Mouse (Mus musculus) heart, embryonic 10.5 days (tissue): ENCODE measurements around the gene Nr1i3. TPM values are rescaled to one million over a fixed set of nuclear protein-coding genes. Genes with fewer than 3 reads are reported as not detected.
A peak's percentile ranks its signal among the peaks of the same experiment; 100 is the strongest.

ENCODE experiments used
- DNase-seq: peaks from one replicate; pipeline ENCODE4 v3.0.0-alpha.2; 2017; ENCODE audit warnings: low spot score
- H3K27ac ChIP-seq: fragments of 300-500 bp; sonication (generic); 2 replicates; pipeline ENCODE4 v1.5.1; 2016; ENCODE audit warnings: mild to moderate bottlenecking
- H3K27me3 ChIP-seq: fragments of 300-500 bp; sonication (generic); 2 replicates; pipeline ENCODE4 v1.6.1; 2016; ENCODE audit warnings: mild to moderate bottlenecking; ENCODE audit not compliant: poor library complexity, insufficient read depth, severe bottlenecking
- H3K36me3 ChIP-seq: fragments of 300-500 bp; sonication (generic); 2 replicates; pipeline ENCODE4 v1.6.1; 2016; ENCODE audit warnings: mild to moderate bottlenecking, moderate library complexity
- H3K4me1 ChIP-seq: fragments of 300-500 bp; sonication (generic); 2 replicates; pipeline ENCODE4 v1.6.1; 2016; ENCODE audit warnings: mild to moderate bottlenecking
- H3K4me3 ChIP-seq: fragments of 300-500 bp; sonication (generic); 2 replicates; pipeline ENCODE4 v1.5.1; 2016; ENCODE audit warnings: mild to moderate bottlenecking, moderate library complexity
- H3K9me3 ChIP-seq: fragments of 300-500 bp; sonication (generic); 2 replicates; pipeline ENCODE4 v1.6.1; 2016; ENCODE audit warnings: mild to moderate bottlenecking, moderate library complexity
- WGBS: fragments of 180-500 bp; shearing (Covaris S2); methylation state at CpG from one replicate; pipeline ENCODE4 v1.1.7; 2016; 5-methylcytosine and 5-hydroxymethylcytosine counted together
- polyA plus RNA-seq: library from polyadenylated mRNA; unstranded; fragments of >200 nt; fragmentation: Nextera tagmentation; extraction: Ambion mirVana; gene quantifications from 2 replicates; pipeline ENCODE4 v1.2.1, GENCODE M21; 2016

Nr1i3 gene
- polyA plus RNA-seq, 1 experiment from 2014 or later, result 0.14 TPM

DNA sequence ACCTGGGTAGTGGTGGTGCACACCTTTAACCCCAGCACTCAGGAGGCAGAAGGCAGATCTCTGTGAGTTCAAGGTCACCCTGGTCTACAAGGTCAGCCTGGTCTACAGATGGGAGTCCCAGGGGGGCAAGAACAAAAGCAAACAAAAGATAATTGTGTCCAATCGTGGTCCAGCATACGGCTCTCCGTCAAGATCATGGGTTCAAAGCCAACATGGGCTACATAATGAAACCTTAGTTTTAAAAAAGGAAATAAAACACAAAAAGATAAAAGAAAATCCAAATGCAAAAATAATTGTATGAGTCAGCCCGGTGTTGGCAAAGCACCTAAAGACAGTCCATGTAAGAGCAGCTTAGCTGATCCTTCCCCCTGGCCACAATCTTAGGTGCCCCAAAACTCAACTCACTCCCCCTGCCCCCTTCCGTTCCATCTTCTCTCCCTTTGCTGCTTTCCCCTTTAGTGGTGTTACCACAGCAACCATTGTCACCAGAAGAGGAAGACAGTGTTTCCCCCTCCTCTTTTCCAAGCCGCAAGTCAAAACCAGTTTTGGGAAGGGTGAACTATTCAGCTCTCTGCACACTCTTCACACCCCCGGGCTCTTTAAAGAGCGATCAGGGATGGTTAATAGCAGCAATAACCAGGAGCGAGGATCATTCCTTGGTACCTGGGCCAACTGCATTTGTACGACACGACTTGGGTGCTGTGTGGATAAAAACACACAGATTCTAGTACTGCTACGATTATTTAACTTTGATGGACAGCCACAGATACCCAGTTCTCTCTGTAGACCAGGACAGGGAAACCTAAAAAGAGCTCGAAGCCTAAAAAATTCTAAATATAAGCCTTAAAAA is 25.7 kb upstream of the Nr1i3 start:
- H3K36me3 ChIP-seq, result no peaks in the 10 kb centered on the region
- peak overlapping the region; percentile 89; the same call in 1 of the 2 replicates for H3K27ac ChIP-seq
- no peaks in the 10 kb centered on the region for H3K9me3 ChIP-seq
- H3K4me1 ChIP-seq, result peaks cover 58% of the 10 kb centered on the region
- no peak overlapping the region for H3K4me3 ChIP-seq
- DNase-seq, result no peak
- 75% methylated on average over 13 of the region's 13 CpGs for WGBS
- peaks cover 23% of the 10 kb centered on the region for H3K27me3 ChIP-seq

DNA sequence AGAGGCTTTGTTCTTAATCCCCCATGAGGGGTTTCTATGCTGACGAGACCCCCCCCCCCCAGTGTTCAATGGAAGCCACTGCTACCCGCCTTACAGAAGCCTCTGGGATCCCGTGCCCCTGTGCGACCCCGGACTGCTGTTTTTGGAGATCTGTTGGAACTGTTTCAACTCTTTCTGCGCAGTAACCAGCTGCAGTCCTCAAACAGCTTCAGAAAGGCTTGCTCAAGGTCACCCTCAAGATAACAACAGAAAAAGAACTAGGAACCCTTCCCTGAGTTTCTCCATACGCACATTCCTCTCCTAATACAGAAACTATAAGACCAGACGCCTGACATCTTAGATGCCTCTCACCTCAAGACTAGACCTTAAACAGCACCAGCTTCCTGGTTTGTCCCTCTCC is 24.7 kb upstream of the Nr1i3 start:
- H3K27me3 ChIP-seq, result peaks cover 33% of the 10 kb centered on the region
- peak overlapping the region; percentile 36; the same call in 1 of the 2 replicates for H3K4me3 ChIP-seq

DNA sequence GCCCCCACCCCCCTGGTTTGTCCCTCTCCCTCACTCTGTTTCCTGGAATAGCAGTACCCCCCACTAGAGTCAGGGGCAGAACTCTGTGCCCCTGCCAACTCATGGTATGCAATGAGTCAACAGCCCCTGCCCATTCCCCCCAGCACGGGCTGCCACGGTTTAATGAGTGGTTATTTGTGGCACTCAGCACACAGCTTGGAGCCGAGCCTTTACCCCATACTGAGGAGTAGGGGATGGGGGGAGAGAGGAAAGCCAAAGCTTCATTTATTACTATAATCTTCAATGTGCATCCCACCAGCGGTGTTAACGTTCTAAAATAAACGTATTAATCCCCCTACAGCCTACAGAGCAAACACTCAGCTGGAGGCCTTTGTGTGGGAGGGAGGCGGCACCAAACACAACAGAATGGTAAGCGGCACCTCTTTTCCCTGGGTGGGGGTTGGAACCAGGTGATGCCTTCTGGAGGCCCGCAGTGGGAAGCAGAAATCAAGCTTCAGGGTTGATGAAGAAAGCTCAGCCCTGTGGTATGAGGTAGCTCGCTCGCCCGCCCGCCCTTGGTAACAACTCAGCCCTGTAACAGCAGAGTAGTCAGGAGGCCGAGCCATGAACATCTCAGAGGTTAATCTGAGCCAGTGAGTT is 24.2 kb upstream of the Nr1i3 start:
- WGBS, result 37% methylated on average over 14 of the region's 14 CpGs
- peak overlapping the region; percentile 89 for H3K27ac ChIP-seq
- peaks cover 62% of the 10 kb centered on the region for H3K4me1 ChIP-seq
- H3K9me3 ChIP-seq, result no peaks in the 10 kb centered on the region
- H3K27me3 ChIP-seq, result peaks cover 39% of the 10 kb centered on the region
- no peak for DNase-seq
- H3K36me3 ChIP-seq, result no peaks in the 10 kb centered on the region
- peak overlapping the region; percentile 36; the same call in 1 of the 2 replicates for H3K4me3 ChIP-seq

More for the DNA sequence above, 24.7 kb upstream of the Nr1i3 start:
- Histone ChIP-seq H3K4me1 (peaks cover 61% of the 10 kb centered on the region), H3K27ac (peak overlapping the region; percentile 89), H3K9me3 (no peaks in the 10 kb centered on the region), H3K36me3 (no peaks in the 10 kb centered on the region)
- WGBS, result 17% methylated on average over 8 of the region's 8 CpGs
- DNase-seq, result no peak

DNA sequence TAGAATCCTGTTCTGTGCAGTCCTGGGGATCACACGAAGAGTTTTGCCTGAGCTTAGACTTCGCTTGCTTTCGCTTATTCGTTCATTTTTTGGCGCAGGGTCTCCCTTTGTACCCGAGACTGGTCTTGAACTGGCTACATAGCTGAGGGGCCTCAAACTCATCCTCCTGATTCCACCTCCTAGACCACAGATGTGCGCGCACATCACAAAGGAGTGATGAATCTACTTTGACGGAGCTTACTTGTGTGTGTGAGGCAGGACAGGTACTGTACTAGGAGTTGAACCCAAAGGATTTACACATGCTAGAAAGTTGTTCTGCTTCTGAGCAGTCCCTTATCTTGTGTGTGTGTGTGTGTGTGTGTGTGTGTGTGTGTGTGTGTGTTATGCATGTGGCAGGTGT is 22.9 kb upstream of the Nr1i3 start:
- WGBS, result 92% methylated on average over 9 of the region's 9 CpGs
- peaks cover 66% of the 10 kb centered on the region for H3K4me1 ChIP-seq
- no peaks in the 10 kb centered on the region for H3K9me3 ChIP-seq
- no peak overlapping the region for H3K27ac ChIP-seq
- H3K27me3 ChIP-seq, result peaks cover 51% of the 10 kb centered on the region
- H3K36me3 ChIP-seq, result no peaks in the 10 kb centered on the region
- no peak overlapping the region for H3K4me3 ChIP-seq
- no peak for DNase-seq

DNA sequence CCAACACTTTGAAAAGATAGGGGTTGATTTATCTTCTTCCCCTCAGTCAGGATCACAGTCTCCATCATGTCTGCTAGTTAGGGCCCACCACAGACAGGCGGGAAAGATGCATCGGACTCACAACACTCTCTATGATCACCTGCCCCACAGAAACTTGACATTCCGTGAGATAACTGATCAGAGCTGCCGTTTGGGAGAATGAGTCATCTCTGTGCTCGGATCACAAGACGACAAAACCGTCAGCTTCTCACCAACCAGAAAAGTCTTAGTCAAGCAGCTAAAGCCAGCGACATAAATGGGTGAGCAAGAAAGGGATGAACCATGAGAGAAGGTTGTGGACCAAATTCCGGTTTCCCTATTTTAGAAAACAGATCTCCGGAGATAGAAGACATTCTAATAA is 21.5 kb upstream of the Nr1i3 start:
- Histone ChIP-seq H3K4me3 (no peak overlapping the region), H3K36me3 (no peaks in the 10 kb centered on the region), H3K9me3 (no peaks in the 10 kb centered on the region), H3K27ac (no peak overlapping the region), H3K4me1 (peaks cover 61% of the 10 kb centered on the region), H3K27me3 (peaks cover 54% of the 10 kb centered on the region)
- WGBS, result 40% methylated on average over 10 of the region's 10 CpGs
- no peak for DNase-seq

DNA sequence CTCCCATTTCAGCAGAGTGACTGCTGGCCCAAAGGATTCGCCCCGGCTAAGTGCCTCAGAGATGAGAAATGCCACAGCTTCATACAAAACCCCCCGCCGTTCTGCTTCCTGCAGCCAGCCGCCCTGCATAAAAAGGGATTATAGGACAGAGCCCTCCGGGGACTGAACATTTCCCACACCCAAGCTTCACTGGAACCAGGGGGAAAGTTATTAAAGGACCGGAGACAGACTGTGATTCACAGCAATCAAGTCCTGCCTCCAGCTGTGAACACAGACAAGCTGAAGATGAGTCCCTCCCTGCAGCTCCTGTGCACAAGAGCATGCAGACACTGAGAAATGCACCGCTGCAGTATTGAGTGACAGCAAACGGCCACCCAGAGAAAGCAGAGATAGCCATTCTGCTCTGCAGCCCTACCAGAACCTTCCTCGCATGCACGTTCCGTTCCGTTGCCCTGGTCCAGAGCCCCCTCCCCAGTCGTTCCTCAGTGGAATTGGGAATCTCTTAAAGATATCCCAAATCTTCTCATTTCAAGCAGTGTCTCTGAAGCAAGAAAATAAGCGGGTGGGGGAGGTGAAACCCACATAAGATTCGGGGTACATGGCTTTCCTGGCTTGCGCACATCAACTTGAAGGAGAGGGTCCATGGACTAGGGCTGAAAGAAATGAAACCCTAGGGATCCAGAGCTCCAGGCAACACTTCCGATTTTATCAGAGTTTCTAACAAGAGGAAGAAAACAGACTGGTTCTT is 20.5 kb upstream of the Nr1i3 start:
- Histone ChIP-seq H3K36me3 (no peaks in the 10 kb centered on the region), H3K4me1 (peaks cover 55% of the 10 kb centered on the region), H3K27me3 (peaks cover 54% of the 10 kb centered on the region), H3K4me3 (peak overlapping the region; percentile 48), H3K9me3 (no peaks in the 10 kb centered on the region), H3K27ac (peak overlapping the region; percentile 31)
- no peak for DNase-seq
- WGBS, result 5% methylated on average over 18 of the region's 18 CpGs

DNA sequence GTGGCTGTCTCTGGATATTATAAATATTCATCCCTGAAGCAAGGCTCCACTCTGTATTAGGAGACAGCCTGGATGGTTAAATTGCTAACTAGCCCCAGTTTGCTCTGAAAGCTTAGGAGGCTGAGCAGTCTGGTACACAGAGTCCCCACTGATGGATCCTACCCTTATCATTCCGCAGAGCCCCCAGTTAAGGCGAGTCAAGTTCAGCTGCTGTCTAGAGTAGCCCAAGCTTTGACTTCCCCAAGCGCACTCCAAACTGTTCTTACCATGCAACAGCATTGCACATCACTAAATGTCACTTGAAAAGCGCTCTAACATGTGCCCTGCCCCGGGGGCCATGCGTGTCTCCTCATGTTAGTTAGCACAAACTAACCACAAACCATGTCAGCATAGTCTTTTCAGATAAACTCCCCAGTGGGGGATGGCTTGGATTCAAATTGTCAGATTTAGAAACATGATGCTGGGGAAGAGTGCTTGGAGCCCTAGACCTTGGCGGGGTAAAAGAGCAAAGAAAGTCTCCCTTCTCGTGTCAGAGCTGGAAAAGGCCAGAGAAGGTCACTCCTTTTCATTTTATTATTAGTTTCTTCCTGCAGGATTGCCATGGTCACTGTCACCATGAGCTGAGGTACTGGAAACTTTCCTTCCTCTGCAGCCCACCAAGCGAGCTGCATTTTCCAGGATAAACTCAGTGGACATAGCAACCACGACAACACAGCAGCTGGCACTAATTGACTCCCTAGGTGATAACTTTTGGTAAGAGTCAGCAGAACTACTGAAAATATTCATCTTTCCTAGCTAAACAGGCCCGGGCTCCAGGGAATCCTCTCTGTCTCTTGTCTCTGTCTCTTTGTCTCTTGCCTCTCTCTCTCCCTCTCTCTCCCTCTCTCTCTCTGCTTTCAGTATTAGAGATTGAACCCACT is 19.6 kb upstream of the Nr1i3 start:
- Histone ChIP-seq H3K4me3 (peak overlapping the region; percentile 81; the same call in 1 of the 2 replicates), H3K36me3 (no peaks in the 10 kb centered on the region), H3K27ac (no peak overlapping the region), H3K27me3 (peaks cover 54% of the 10 kb centered on the region), H3K4me1 (peaks cover 46% of the 10 kb centered on the region), H3K9me3 (no peaks in the 10 kb centered on the region)
- DNase-seq, result no peak
- WGBS, result 26% methylated on average over 11 of the region's 11 CpGs

DNA sequence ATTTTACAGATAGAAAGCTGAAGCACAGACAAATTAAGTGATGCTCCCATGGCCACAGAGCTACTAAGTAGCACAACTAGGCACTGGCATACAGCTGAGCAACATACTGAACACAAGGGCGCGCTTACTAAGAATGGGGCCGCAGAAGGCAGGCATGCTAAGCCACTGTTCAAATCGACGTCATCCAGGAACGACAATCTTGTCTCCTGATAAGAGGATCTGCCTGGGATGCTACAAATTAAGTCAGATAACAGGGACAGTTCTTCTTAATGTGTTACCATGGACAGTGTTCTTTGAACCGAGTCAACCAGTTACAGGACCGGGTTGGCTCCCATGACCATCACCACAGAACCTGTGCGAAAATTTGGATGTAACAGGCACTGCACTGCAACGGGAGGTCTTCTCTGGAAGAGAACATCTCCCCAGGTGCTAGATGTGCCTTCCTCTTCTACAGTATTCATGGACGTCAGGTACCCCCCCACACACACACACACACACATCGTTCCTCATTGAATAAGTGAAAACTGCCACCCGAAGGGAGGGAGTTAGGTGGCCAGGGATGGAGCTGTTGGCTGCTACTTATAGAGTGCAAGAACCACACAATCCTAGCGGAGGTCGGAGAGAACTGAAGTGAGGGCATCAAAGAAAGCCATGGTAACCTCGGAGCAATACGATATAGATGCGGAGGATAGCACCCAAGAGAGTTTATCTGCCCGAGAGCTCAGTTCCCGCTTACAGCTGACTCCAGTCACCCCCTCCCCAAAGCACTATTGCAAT is 18.5 kb upstream of the Nr1i3 start:
- Histone ChIP-seq H3K4me1 (peaks cover 38% of the 10 kb centered on the region), H3K9me3 (no peaks in the 10 kb centered on the region), H3K27ac (peak overlapping the region; percentile 84), H3K27me3 (peaks cover 54% of the 10 kb centered on the region), H3K36me3 (no peaks in the 10 kb centered on the region), H3K4me3 (peak overlapping the region; percentile 81)
- DNase-seq, result no peak
- 4% methylated on average over 20 of the region's 20 CpGs for WGBS

DNA sequence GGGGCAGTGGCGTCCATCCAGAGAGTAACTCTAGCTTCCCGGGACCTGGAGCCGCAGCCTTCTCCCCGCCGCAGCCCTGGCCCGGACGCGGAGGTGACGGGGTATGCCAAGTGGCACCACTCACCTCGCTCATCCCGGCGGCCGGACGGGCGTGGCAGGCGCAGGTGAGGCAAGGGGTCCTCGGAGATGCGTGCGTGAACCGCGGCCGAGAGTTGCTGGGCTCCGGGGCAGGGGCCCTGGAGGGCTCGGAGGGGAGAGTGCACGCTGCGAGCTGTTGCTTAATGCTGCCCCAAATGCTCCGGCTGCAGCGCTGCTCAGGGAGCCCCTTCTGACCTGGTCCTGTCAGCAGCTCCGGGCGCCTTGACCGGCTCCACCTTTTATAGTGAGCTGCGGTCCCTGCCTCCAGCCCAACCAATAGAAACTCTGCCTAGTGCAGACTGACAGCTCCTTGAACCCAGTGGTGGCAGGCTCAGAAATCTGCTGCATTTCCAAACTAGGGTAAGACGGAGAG is 17.8 kb upstream of the Nr1i3 start, which contains the start of gene Pcp4l1:
Pcp4l1 (minus strand) TSS at position 382 of the 511 bp plus-strand sequence.
- Histone ChIP-seq H3K9me3 (no peaks in the 10 kb centered on the region), H3K4me3 (peak within 1 kb of the TSS; percentile 81), H3K4me1 (peaks cover 38% of the 10 kb centered on the region), H3K27me3 (peaks cover 51% of the 10 kb centered on the region), H3K27ac (peak within 1 kb of the TSS; percentile 84), H3K36me3 (no peaks in the 10 kb centered on the region)
- peak; percentile 95 for DNase-seq
- WGBS, result under 1% methylated on average over 33 of the region's 33 CpGs

DNA sequence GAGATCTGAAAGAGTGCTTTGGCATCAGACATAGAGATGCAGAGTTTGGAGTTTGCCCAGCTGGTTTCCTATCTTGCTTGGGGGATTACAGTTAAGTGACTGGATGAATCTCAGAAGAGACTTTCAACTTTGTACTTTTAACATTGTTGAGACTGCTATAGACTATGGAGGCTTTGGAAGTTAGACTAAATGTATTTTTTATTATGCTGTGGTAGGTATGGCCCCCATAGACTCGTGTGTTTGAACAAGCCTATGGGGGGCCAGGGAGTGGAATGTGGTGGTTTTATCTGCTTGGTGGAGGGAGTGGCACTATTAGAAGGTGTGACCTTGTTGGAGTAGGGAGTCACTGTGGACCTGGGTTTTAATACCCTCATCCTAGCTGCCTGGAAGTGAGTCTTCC is 14.2 kb upstream of the Nr1i3 start:
- Histone ChIP-seq H3K36me3 (no peaks in the 10 kb centered on the region), H3K27me3 (peaks cover 16% of the 10 kb centered on the region), H3K4me1 (peaks cover 17% of the 10 kb centered on the region), H3K27ac (no peak overlapping the region), H3K4me3 (no peak overlapping the region), H3K9me3 (no peaks in the 10 kb centered on the region)
- DNase-seq, result no peak
- 40% methylated on average over 1 of the region's 1 CpGs for WGBS

DNA sequence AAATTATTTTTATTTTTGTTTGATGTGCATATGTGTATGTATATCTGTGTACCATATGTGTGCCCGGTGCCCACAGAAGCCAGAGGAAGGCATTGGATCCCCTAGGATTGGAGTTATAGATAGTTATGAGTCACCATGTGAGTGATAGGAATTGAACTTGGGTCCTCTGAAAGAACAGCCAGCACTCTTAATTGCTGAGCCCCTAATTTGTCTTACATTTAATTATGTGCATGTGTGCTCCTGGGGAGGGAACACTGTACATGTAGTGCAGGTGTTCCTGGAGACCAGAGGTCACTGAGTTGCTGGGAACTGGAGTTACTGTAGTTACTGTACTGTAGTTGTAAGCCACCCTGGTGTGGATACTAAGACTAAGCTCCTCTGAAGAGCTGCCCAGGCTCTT is 13.0 kb upstream of the Nr1i3 start:
- 89% methylated on average over 1 of the region's 1 CpGs for WGBS
- Histone ChIP-seq H3K4me1 (peaks cover 6% of the 10 kb centered on the region), H3K27me3 (peaks cover 4% of the 10 kb centered on the region), H3K36me3 (no peaks in the 10 kb centered on the region), H3K4me3 (no peak overlapping the region), H3K27ac (no peak overlapping the region), H3K9me3 (no peaks in the 10 kb centered on the region)
- no peak for DNase-seq
